Comparison of ENCODE assay signal across 14 mouse cellular contexts in the genomic region with DNA sequence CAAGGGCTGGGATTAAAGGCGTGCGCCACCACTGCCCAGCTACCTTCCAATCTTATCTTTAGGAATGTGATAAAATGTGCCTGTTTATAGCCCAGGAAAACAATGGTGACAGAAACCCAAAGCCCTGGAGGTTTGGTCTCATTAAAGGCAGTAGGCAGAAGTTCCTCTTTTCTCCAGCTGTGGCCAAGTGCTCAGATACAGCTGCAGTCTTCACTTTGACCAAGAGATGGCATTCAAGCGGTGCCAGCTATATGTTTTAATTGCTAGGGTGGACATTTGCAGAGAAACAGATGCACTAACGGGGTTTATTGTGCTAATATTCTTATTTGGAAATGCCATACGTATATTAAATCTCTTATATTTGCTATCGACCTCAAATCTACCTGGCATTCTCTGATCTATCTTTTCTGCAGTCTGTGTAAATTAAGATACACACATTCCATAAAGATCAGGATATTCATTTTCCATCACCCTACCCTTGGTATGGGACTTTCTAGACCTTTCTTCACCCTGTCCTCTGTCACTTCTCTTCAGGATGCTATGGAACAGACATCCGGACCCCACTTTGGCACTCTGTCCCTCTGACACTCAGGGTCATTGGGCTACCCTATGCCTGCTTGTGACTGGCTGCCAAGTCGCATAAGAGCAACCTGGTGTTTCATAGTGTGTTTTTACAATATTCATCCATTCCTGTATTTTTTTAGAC. TPM values are rescaled to one million over a fixed set of nuclear protein-coding genes. Genes with fewer than 3 reads are reported as not detected.
DNase-seq lines count a peak whose midpoint lies in the region; ATAC-seq and TF ChIP-seq lines count a peak whose summit lies in the region.
"Had no signal": no experiment of that assay in that cellular context is flagged by ENCODE, and none has a peak within 500 bp of the region (broad histone marks: within the 10 kb centered on the region; RNA-seq: fewer than 3 reads in every experiment).

No protein-coding gene starts in this region.

- no peak overlapping the region for H3K27ac ChIP-seq in kidney, postnatal 0 days
- H3K27ac ChIP-seq: embryonic facial prominence, embryonic 12.5 days; gastrocnemius, adult 2 months; liver, embryonic 13.5 days had no signal

- H3K27me3 ChIP-seq in kidney, postnatal 0 days (ENCODE audit: insufficient read depth, low read length) = no peaks in the 10 kb centered on the region
- H3K27me3 ChIP-seq: embryonic facial prominence, embryonic 12.5 days; liver, embryonic 13.5 days had no signal

- no peak for ATAC-seq in kidney, postnatal 0 days (replicated peaks; ENCODE audit: low FRiP score, low read depth)
- peak; percentile 88 for ATAC-seq in erythroblast, adult 5-6 weeks (replicated peaks; ENCODE audit: low FRiP score, poor library complexity, severe bottlenecking)
- ATAC-seq in megakaryocyte-erythroid progenitor cell, adult 5-6 weeks (replicated peaks; ENCODE audit: low FRiP score, low TSS enrichment, poor library complexity, severe bottlenecking) = peak; percentile 98

- H3K4me2 ChIP-seq in kidney, postnatal 0 days (ENCODE audit: low read length) = no peak overlapping the region
- H3K4me2 ChIP-seq: embryonic facial prominence, embryonic 12.5 days; liver, embryonic 13.5 days had no signal

- peak; percentile 35; the same call in 1 of the 2 replicates for TF ChIP-seq CTCF in kidney, postnatal 0 days (IDR thresholded peaks at IDR 0.05; ENCODE audit: low read depth)

- no peaks in the 10 kb centered on the region for H3K36me3 ChIP-seq in kidney, postnatal 0 days (ENCODE audit: insufficient read depth, low read length)
- H3K36me3 ChIP-seq: embryonic facial prominence, embryonic 12.5 days; liver, embryonic 13.5 days had no signal

- H3K4me3 ChIP-seq in kidney, postnatal 0 days (replicated peaks; ENCODE audit: low read depth, low read length) = no peak overlapping the region
- H3K4me3 ChIP-seq: embryonic facial prominence, embryonic 12.5 days; gastrocnemius, adult 2 months; liver, embryonic 13.5 days; myocyte had no signal

- H3K9ac ChIP-seq in kidney, postnatal 0 days (ENCODE audit: low read depth, low read length) = no peak overlapping the region
- H3K9ac ChIP-seq: embryonic facial prominence, embryonic 12.5 days; liver, embryonic 13.5 days had no signal

- no peaks in the 10 kb centered on the region for H3K9me3 ChIP-seq in kidney, postnatal 0 days (replicated peaks; ENCODE audit: low read length)
- H3K9me3 ChIP-seq: embryonic facial prominence, embryonic 12.5 days; liver, embryonic 13.5 days had no signal

- DNase-seq in kidney, postnatal 0 days (ENCODE audit: low spot score) = peak; percentile 31
- DNase-seq in kidney, adult 18-20 months = no peak
- DNase-seq in MN1 (ENCODE audit: low spot score) = peak; percentile 44
- DNase-seq in frontal cortex, postnatal 10 days (ENCODE audit: low spot score in 2 of 2) = no peak
- no peak for DNase-seq in layer of hippocampus, adult 9-11 months
- DNase-seq in heart, adult 11 months = no peak

- no peaks in the 10 kb centered on the region for H3K4me1 ChIP-seq in kidney, postnatal 0 days (replicated peaks; ENCODE audit: insufficient read depth, low read length)
- H3K4me1 ChIP-seq: embryonic facial prominence, embryonic 12.5 days; liver, embryonic 13.5 days had no signal

- WGBS in kidney, postnatal 0 days = 66% methylated on average over 8 of the region's 8 CpGs

RNA-seq across cellular contexts. Expression of a gene that starts 11.6 kb away (rescaled TPM):
- 59.2 and 59.8 TPM in 2 replicates for polyA plus RNA-seq in kidney, postnatal 0 days (2015; fragmentation: Nextera tagmentation; extraction: Ambion mirVana)
- total RNA-seq in erythroblast, adult 5-6 weeks (2015; ENCODE audit: low replicate concordance) = 10.7 and 16.7 TPM in 2 replicates
- total RNA-seq in erythroblast, adult 5-6 weeks (2017; ENCODE audit: low replicate concordance) = 11.8 and 12.5 TPM in 2 replicates
- total RNA-seq in megakaryocyte-erythroid progenitor cell, adult 5-6 weeks (2014; fragmentation: Nextera tagmentation) = 116 and 122 TPM in 2 replicates
- 78.6 and 91.4 TPM in 2 replicates for total RNA-seq in megakaryocyte-erythroid progenitor cell, adult 5-6 weeks (2017)
- total RNA-seq: gastrocnemius, adult 2 months had no signal
- polyA plus RNA-seq: myocyte had no signal

RNA-seq across cellular contexts. Expression of a gene that starts 42.1 kb away (rescaled TPM):
- polyA plus RNA-seq in kidney, postnatal 0 days (2015; fragmentation: Nextera tagmentation; extraction: Ambion mirVana) = 0.04 TPM in 1 of 2 replicates, not detected in the other
- total RNA-seq in erythroblast, adult 5-6 weeks (2015; ENCODE audit: low replicate concordance) = 1.9 and 2.5 TPM in 2 replicates
- total RNA-seq in erythroblast, adult 5-6 weeks (2017; ENCODE audit: low replicate concordance) = 0.17 and 0.28 TPM in 2 replicates
- 0.54 TPM in 1 of 2 replicates, not detected in the other for total RNA-seq in megakaryocyte-erythroid progenitor cell, adult 5-6 weeks (2014; fragmentation: Nextera tagmentation)
- total RNA-seq in megakaryocyte-erythroid progenitor cell, adult 5-6 weeks (2017) = not detected in 2 replicates
- total RNA-seq: gastrocnemius, adult 2 months; heart, postnatal 10 days had no signal
- polyA plus RNA-seq: stomach, embryonic 16.5 days had no signal

RNA-seq across cellular contexts. Expression of a gene that starts 45.0 kb away (rescaled TPM):
- polyA plus RNA-seq in kidney, postnatal 0 days (2015; fragmentation: Nextera tagmentation; extraction: Ambion mirVana) = 206 and 209 TPM in 2 replicates
- 20.7 and 26.5 TPM in 2 replicates for total RNA-seq in erythroblast, adult 5-6 weeks (2015; ENCODE audit: low replicate concordance)
- 31.0 and 39.6 TPM in 2 replicates for total RNA-seq in erythroblast, adult 5-6 weeks (2017; ENCODE audit: low replicate concordance)
- total RNA-seq in megakaryocyte-erythroid progenitor cell, adult 5-6 weeks (2014; fragmentation: Nextera tagmentation) = 36.9 and 37.6 TPM in 2 replicates
- 75.5 and 112 TPM in 2 replicates for total RNA-seq in megakaryocyte-erythroid progenitor cell, adult 5-6 weeks (2017)

RNA-seq across cellular contexts. Expression of a gene that starts 59.2 kb away (rescaled TPM):
- 74.9 and 76.2 TPM in 2 replicates for polyA plus RNA-seq in kidney, postnatal 0 days (2015; fragmentation: Nextera tagmentation; extraction: Ambion mirVana)
- total RNA-seq in erythroblast, adult 5-6 weeks (2015; ENCODE audit: low replicate concordance) = not detected in 2 replicates
- not detected in 2 replicates for total RNA-seq in erythroblast, adult 5-6 weeks (2017; ENCODE audit: low replicate concordance)
- total RNA-seq in megakaryocyte-erythroid progenitor cell, adult 5-6 weeks (2014; fragmentation: Nextera tagmentation) = 0.72 TPM in 1 of 2 replicates, not detected in the other
- not detected in 2 replicates for total RNA-seq in megakaryocyte-erythroid progenitor cell, adult 5-6 weeks (2017)

Comparison
In these comparisons a context has a peak if more than half of its experiments do, and no peak if none do; other contexts are left out.
1. DNase-seq: peak in kidney, postnatal 0 days (single experiment) and MN1 (single experiment); none in kidney, adult 18-20 months (single experiment), frontal cortex, postnatal 10 days (0 of 2), layer of hippocampus, adult 9-11 months (single experiment) and heart, adult 11 months (single experiment).
2. RNA of a gene that starts 11.6 kb away (total RNA-seq): 78.6 to 122 TPM in megakaryocyte-erythroid progenitor cell, adult 5-6 weeks; 10.7 to 16.7 TPM in erythroblast, adult 5-6 weeks; every median in the first group is over 4 times any median in the second.